Mouse (Mus musculus) CD8-positive naive resting alpha-beta T cell, adult 2 months (primary cell): ENCODE measurements around the gene Atad1.
"Not testable (repeated sequence)": the region's sequence is repeated elsewhere in the genome, so short reads cannot be mapped to it uniquely, and the experiment has no call there.

ENCODE experiments used
- DNase-seq, 2 experiments: peaks; one replicate each; pipeline ENCODE4 v3.0.0; 2022; ENCODE audit warnings: low read depth in 2 of 2, low spot score in 2 of 2

The Atad1 gene

GRCm38 (mm10) chr19:32739686-32740085 lies at the start of gene Atad1:
TSS of gene Atad1 (minus strand) at chr19:32739786.
- DNase-seq, result no peak

GRCm38 (mm10) chr19:32788016-32788415 lies 48.4 kb upstream of the Atad1 start:
- DNase-seq, result not testable (repeated sequence)

- not testable (repeated sequence) for DNase-seq
Observed at GRCm38 (mm10) chr19:32787388-32787787, 47.8 kb upstream of the Atad1 start.

- no peak for DNase-seq
Observed at GRCm38 (mm10) chr19:32781305-32782071, 41.9 kb upstream of the Atad1 start.

- DNase-seq, result no peak
Observed at GRCm38 (mm10) chr19:32779131-32779530, 39.5 kb upstream of the Atad1 start.

GRCm38 (mm10) chr19:32778411-32778810 lies 38.8 kb upstream of the Atad1 start:
- no peak for DNase-seq

- DNase-seq, result no peak
Observed at GRCm38 (mm10) chr19:32762493-32762892, 22.9 kb upstream of the Atad1 start.

GRCm38 (mm10) chr19:32761162-32761561 lies 21.6 kb upstream of the Atad1 start:
- no peak for DNase-seq

GRCm38 (mm10) chr19:32760499-32760898 lies 20.9 kb upstream of the Atad1 start:
- no peak for DNase-seq

- no peak for DNase-seq
Observed at GRCm38 (mm10) chr19:32759357-32760024, 19.9 kb upstream of the Atad1 start.

GRCm38 (mm10) chr19:32758793-32759161 lies 19.2 kb upstream of the Atad1 start:
- no peak for DNase-seq

GRCm38 (mm10) chr19:32757831-32758792 lies 18.5 kb upstream of the Atad1 start:
- peak; percentile 30 to 32 for DNase-seq

- peak; percentile 92 to 94 for DNase-seq
Observed at GRCm38 (mm10) chr19:32756900-32757725, 17.5 kb upstream of the Atad1 start, which contains the start of gene Pten. TSS of gene Pten (plus strand) at chr19:32757497.

GRCm38 (mm10) chr19:32756636-32756899 lies 17.0 kb upstream of the Atad1 start:
- DNase-seq, result no peak

- DNase-seq, result peak; percentile 89 to 94
Observed at GRCm38 (mm10) chr19:32755792-32756635, 16.4 kb upstream of the Atad1 start.

- DNase-seq, result no peak
Observed at GRCm38 (mm10) chr19:32755104-32755791, 15.7 kb upstream of the Atad1 start.

- DNase-seq, result no peak
Observed at GRCm38 (mm10) chr19:32754188-32755000, 14.8 kb upstream of the Atad1 start.

- no peak for DNase-seq
Observed at GRCm38 (mm10) chr19:32753386-32753785, 13.8 kb upstream of the Atad1 start.
